Mouse (Mus musculus): ENCODE measurements around the gene Pcif1. TPM values are rescaled to one million over a fixed set of nuclear protein-coding genes. Genes with fewer than 3 reads are reported as not detected.
"Not testable (repeated sequence)": the region's sequence is repeated elsewhere in the genome, so short reads cannot be mapped to it uniquely, and the experiment has no call there.

Pcif1 gene
- polyA plus RNA-seq, 1 experiment from 2014 or later: 87.3 TPM

DNA sequence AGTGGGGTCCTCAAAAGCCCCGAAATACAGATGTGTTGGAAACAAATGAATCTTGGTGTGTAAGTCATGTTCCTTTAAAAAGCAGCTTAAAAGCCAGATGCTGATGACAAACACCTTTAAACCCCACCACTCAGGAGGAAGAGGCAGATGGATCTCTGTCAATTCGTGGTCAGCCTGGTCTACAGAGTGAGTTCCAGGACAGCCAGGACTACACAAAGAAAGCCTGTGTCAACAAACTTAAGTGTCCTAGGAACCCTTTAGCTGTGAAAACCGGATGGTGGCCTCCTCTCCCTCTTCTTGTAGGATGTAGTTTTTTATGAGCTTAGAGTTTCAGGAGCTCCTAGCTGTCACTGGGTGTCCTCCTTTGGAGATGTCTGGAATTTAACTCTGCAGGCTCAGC is 5.5 kb upstream of the Pcif1 start:
- Histone ChIP-seq H3K4me3 (ENCODE audit: low read depth, low read length) (no peak overlapping the region), H3K4me1 (ENCODE audit: control insufficient read depth, insufficient read depth, low read length) (peaks cover 10% of the 10 kb centered on the region; the same call in 1 of the 2 replicates), H3K27me3 (ENCODE audit: control insufficient read depth, insufficient read depth, low read length) (no peaks in the 10 kb centered on the region), H3K9ac (replicated peaks; ENCODE audit: low read depth, low read length) (no peak overlapping the region), H3K27ac (ENCODE audit: low read length) (no peak overlapping the region), H3K9me3 (ENCODE audit: control insufficient read depth, low read depth, low read length) (no peaks in the 10 kb centered on the region), H3K4me2 (replicated peaks; ENCODE audit: low read depth, low read length) (no peak overlapping the region), H3K36me3 (ENCODE audit: control insufficient read depth, insufficient read depth, low read length) (no peaks in the 10 kb centered on the region)
- WGBS: 52% methylated on average over 3 of the region's 3 CpGs
- ATAC-seq (ENCODE audit: insufficient number of reproducible peaks, insufficient read depth, low FRiP score, low read depth): no peak

DNA sequence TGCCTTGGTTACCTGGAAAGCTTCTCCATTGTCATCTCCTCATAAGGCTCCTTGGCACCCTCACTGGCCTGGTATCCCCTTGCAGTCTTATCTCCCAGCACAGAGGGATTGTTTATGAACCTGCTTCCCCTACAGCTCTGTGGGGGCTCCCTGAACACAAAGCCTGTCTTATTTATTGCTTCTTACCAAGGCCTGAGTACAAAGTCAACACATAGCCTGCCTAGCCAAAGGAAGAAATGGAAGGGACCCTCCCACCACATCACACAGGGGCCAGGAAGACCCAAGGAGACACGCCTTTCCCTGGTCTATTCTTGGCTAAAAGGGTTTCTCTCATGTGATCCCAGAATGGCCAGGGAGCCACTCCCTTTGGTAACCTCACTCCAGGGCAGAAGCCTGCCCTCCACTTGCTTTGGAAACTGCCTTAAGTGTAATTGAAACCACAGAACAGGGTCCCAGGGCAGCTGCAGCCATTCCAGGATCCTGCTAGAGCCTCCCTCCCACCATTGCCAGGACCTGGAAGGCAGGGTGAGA is 4.8 kb upstream of the Pcif1 start:
- ATAC-seq (ENCODE audit: insufficient number of reproducible peaks, insufficient read depth, low FRiP score, low read depth): no peak

DNA sequence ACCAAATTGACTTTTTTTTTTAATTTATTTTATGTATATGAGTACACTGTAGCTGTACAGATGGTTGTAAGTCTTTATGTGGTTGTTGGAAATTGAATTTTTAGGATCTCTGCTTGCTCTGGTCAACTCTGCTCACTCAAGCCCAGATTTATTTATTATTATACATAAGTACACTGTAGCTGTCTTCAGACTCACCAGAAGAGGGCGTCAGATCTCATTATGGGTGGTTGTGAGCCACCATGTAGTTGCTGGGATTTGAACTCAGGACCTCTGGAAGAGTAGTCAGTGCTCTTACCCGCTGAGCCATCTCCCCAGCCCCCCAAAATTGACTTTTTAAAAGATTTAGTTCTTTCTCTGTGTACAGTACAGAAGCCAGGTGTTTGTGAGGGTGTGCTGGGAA is 3.5 kb upstream of the Pcif1 start:
- not testable (repeated sequence) for H3K4me3 ChIP-seq (ENCODE audit: low read depth, low read length); H3K36me3 ChIP-seq (ENCODE audit: control insufficient read depth, insufficient read depth, low read length); H3K4me2 ChIP-seq (replicated peaks; ENCODE audit: low read depth, low read length); H3K27ac ChIP-seq (ENCODE audit: low read length); ATAC-seq (ENCODE audit: insufficient number of reproducible peaks, insufficient read depth, low FRiP score, low read depth); H3K9me3 ChIP-seq (ENCODE audit: control insufficient read depth, low read depth, low read length); H3K27me3 ChIP-seq (ENCODE audit: control insufficient read depth, insufficient read depth, low read length); H3K9ac ChIP-seq (replicated peaks; ENCODE audit: low read depth, low read length)
- 53% methylated on average over 2 of the region's 2 CpGs for WGBS
- peaks cover 15% of the 10 kb centered on the region; the same call in 1 of the 2 replicates for H3K4me1 ChIP-seq (ENCODE audit: control insufficient read depth, insufficient read depth, low read length)

More for the DNA sequence above, 4.8 kb upstream of the Pcif1 start:
- peaks cover 10% of the 10 kb centered on the region; the same call in 1 of the 2 replicates for H3K4me1 ChIP-seq (ENCODE audit: control insufficient read depth, insufficient read depth, low read length)
- H3K36me3 ChIP-seq (ENCODE audit: control insufficient read depth, insufficient read depth, low read length): no peaks in the 10 kb centered on the region
- peak overlapping the region; percentile 59; the same call in 1 of the 2 replicates for H3K27ac ChIP-seq (ENCODE audit: low read length)
- no peaks in the 10 kb centered on the region for H3K9me3 ChIP-seq (ENCODE audit: control insufficient read depth, low read depth, low read length)
- no peak overlapping the region for H3K4me2 ChIP-seq (replicated peaks; ENCODE audit: low read depth, low read length)
- 35% methylated on average over 1 of the region's 1 CpGs for WGBS
- no peak overlapping the region for H3K4me3 ChIP-seq (ENCODE audit: low read depth, low read length)
- H3K9ac ChIP-seq (replicated peaks; ENCODE audit: low read depth, low read length): no peak overlapping the region
- H3K27me3 ChIP-seq (ENCODE audit: control insufficient read depth, insufficient read depth, low read length): no peaks in the 10 kb centered on the region

DNA sequence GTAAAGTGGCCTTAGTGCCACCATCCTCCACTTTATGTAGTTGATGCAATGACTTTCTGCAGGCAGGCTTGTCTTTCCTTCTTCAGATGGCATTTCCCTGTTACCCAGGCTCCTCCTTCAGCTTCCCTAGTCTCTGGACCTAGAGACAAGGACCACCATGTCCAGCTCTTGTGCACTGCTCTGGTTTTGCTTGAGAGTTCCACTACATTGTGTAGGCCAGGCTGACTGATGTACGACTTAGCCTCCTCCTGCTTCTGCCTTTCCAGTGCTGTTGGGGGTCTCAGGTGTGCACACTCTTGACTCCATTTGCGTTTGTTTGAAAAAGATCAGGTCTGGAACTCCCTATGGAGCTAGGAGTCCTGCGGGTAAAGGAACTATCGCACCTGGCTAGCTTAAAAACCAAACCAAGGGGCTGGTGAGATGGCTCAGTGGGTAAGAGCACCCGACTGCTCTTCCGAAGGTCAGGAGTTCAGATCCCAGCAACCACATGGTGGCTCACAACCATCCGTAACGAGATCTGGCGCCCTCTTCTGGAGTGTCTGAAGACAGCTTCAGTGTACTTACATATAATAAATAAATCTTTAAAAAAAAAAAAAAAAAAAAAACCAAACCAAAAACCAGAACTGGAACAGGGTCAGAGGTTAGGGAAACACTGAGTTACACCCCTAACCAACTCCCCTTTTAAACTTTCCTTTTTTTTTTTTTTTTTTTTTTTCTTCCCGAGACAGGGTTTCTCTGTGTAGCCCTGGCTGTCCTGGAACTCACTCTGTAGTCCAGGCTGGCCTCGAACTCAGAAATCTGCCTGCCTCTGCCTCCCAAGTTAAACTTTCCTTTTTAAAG is 1.5 kb upstream of the Pcif1 start:
- peak overlapping the region; percentile 97; the same call in 1 of the 2 replicates for H3K4me3 ChIP-seq (ENCODE audit: low read depth, low read length)
- H3K27ac ChIP-seq (ENCODE audit: low read length): peak overlapping the region; percentile 33; the same call in 1 of the 2 replicates
- not testable (repeated sequence) for H3K36me3 ChIP-seq (ENCODE audit: control insufficient read depth, insufficient read depth, low read length); H3K9me3 ChIP-seq (ENCODE audit: control insufficient read depth, low read depth, low read length); H3K9ac ChIP-seq (replicated peaks; ENCODE audit: low read depth, low read length); H3K27me3 ChIP-seq (ENCODE audit: control insufficient read depth, insufficient read depth, low read length); ATAC-seq (ENCODE audit: insufficient number of reproducible peaks, insufficient read depth, low FRiP score, low read depth)
- peak overlapping the region; percentile 89 for H3K4me2 ChIP-seq (replicated peaks; ENCODE audit: low read depth, low read length)
- peaks cover 18% of the 10 kb centered on the region; the same call in 1 of the 2 replicates for H3K4me1 ChIP-seq (ENCODE audit: control insufficient read depth, insufficient read depth, low read length)
- 65% methylated on average over 11 of the region's 11 CpGs for WGBS

DNA sequence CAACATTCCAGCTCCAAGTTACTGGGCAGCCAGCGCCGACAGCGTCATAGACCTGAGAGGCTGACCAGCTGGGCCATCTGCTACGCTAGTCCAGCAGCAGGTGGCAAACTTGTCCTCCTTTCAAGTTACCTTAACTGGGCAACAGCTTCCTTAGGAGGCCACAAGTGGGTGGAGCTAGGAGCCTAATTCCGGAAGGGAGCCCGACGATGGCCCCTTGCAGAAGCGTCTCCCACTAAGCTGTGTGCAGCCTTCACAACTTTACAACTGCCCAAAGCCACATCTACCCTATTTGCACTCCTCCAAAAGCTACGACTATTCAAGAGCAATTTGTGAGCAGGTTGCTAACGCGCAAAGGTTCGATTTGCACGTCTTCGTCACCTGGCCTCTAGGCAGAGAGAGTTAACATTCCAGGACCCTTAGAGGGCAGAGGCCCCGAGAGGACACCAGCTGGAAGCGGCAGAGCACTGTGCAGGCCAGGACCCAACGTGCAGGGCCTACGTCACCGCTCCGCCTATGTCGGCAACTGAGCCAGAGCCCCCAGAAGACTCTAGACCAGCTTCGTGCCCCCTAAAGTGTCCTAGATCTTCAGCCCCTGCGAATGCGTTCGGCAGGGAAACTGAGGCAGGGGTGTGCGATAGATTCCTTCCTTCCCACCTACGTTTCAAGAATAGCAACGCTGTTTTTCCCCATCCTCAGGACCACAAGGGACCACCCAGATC is 436 bp upstream of the Pcif1 start:
- no peaks in the 10 kb centered on the region for H3K9me3 ChIP-seq (ENCODE audit: control insufficient read depth, low read depth, low read length)
- H3K27me3 ChIP-seq (ENCODE audit: control insufficient read depth, insufficient read depth, low read length): no peaks in the 10 kb centered on the region
- H3K4me1 ChIP-seq (ENCODE audit: control insufficient read depth, insufficient read depth, low read length): peaks cover 18% of the 10 kb centered on the region; the same call in 1 of the 2 replicates
- 3% methylated on average over 28 of the region's 28 CpGs for WGBS
- H3K27ac ChIP-seq (ENCODE audit: low read length): peak overlapping the region; percentile 100
- H3K4me3 ChIP-seq (ENCODE audit: low read depth, low read length): peak overlapping the region; percentile 97
- H3K4me2 ChIP-seq (replicated peaks; ENCODE audit: low read depth, low read length): peak overlapping the region; percentile 89
- H3K36me3 ChIP-seq (ENCODE audit: control insufficient read depth, insufficient read depth, low read length): peaks cover 12% of the 10 kb centered on the region; the same call in 1 of the 2 replicates
- peak; percentile 50; the same call in 1 of the 2 replicates for ATAC-seq (ENCODE audit: insufficient number of reproducible peaks, insufficient read depth, low FRiP score, low read depth)
- peak overlapping the region; percentile 100 for H3K9ac ChIP-seq (replicated peaks; ENCODE audit: low read depth, low read length)

DNA sequence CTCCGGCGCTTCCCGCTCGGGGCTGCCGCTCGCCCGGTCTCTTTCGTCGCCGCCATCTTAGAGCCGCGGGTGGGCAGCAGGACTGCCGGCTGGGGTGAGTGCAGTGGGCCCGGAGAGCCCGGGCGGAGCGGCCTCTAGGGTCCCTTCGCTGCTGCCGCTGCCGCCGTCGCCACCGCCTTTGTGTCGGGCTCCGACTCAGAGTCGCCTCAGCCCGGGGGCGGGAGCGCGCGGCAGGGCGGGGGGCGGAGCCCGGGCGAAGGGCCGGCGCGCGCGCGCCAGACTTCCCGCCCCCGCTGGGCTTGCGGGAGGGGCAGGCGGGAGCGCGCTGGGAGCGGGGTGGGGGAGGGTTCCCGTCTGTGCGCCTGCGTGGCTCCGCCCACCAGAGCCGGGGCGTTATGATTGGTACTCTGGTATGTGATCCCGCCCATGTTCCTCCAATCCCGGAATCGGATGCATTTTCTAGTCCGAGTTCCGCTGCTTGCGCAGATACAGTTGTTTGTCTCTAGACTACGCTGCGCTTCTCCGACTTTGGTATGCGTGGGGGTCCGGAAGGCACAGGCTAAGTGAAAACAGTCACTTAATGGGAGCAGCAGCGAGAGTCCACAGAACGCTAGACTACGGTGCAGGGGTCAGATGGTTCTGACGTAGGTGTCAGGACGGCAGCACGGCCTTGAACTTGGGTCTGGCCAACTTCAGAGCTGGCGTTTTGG is 619 bp downstream of the Pcif1 start:
- Histone ChIP-seq H3K36me3 (ENCODE audit: control insufficient read depth, insufficient read depth, low read length) (peaks cover 21% of the 10 kb centered on the region; the same call in 1 of the 2 replicates), H3K9me3 (ENCODE audit: control insufficient read depth, low read depth, low read length) (no peaks in the 10 kb centered on the region), H3K4me3 (ENCODE audit: low read depth, low read length) (peak overlapping the region; percentile 97), H3K4me1 (ENCODE audit: control insufficient read depth, insufficient read depth, low read length) (peaks cover 11% of the 10 kb centered on the region; the same call in 1 of the 2 replicates), H3K4me2 (replicated peaks; ENCODE audit: low read depth, low read length) (peak overlapping the region; percentile 89), H3K9ac (replicated peaks; ENCODE audit: low read depth, low read length) (peak overlapping the region; percentile 100), H3K27me3 (ENCODE audit: control insufficient read depth, insufficient read depth, low read length) (no peaks in the 10 kb centered on the region), H3K27ac (ENCODE audit: low read length) (peak overlapping the region; percentile 100)
- ATAC-seq (ENCODE audit: insufficient number of reproducible peaks, insufficient read depth, low FRiP score, low read depth): peak; percentile 86
- under 1% methylated on average over 72 of the region's 72 CpGs for WGBS

DNA sequence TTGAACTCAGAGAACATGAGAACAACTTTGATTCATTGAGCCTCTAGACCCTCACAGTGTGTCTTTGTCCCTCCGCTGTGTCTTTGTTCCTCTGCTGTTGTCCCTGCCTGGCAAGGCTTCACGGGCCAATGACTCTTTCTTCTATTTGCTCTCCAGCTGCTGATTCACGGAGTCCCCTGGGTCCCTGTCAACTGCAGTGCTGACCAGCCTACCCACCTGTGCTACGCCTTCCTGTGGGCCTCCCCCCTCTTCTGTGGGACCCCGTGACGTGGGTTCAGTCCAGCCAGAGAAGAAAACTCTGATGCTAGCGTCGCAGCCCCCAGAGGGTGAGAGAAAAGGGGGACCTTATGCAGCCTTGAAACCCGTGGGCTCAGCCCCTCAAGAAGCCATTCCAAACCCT is 3.5 kb downstream of the Pcif1 start:
- Histone ChIP-seq H3K4me3 (ENCODE audit: low read depth, low read length) (no peak overlapping the region), H3K9ac (replicated peaks; ENCODE audit: low read depth, low read length) (no peak overlapping the region), H3K27me3 (ENCODE audit: control insufficient read depth, insufficient read depth, low read length) (no peaks in the 10 kb centered on the region), H3K36me3 (ENCODE audit: control insufficient read depth, insufficient read depth, low read length) (peaks cover 50% of the 10 kb centered on the region), H3K4me1 (ENCODE audit: control insufficient read depth, insufficient read depth, low read length) (peaks cover 11% of the 10 kb centered on the region; the same call in 1 of the 2 replicates), H3K27ac (ENCODE audit: low read length) (no peak overlapping the region), H3K4me2 (replicated peaks; ENCODE audit: low read depth, low read length) (no peak overlapping the region), H3K9me3 (ENCODE audit: control insufficient read depth, low read depth, low read length) (no peaks in the 10 kb centered on the region)
- WGBS: 86% methylated on average over 9 of the region's 9 CpGs
- no peak for ATAC-seq (ENCODE audit: insufficient number of reproducible peaks, insufficient read depth, low FRiP score, low read depth)

DNA sequence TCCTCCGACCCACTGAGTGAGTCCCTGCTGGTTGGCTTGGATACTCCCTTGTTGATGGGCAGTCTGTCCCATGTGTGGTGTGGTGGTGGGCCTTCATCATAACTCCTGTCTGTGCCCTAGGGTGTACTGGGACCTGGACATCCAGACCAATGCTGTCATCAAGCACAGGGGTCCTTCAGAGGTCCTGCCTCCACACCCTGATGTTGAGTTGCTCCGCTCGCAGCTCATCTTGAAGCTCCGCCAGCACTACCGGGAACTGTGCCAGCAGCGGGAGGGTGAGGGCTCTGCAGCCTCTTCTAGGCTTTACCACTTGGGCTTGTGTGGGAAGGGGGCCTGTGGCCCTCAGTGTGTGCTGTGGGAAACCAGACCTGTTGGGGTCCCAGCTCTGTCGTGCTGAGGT is 6.7 kb downstream of the Pcif1 start:
- no peak for ATAC-seq (ENCODE audit: insufficient number of reproducible peaks, insufficient read depth, low FRiP score, low read depth)
- WGBS: 60% methylated on average over 7 of the region's 7 CpGs

More for the DNA sequence above, 6.7 kb downstream of the Pcif1 start:
- no peaks in the 10 kb centered on the region for H3K9me3 ChIP-seq (ENCODE audit: control insufficient read depth, low read depth, low read length)
- H3K4me2 ChIP-seq (replicated peaks; ENCODE audit: low read depth, low read length): no peak overlapping the region
- H3K27ac ChIP-seq (ENCODE audit: low read length): no peak overlapping the region
- H3K36me3 ChIP-seq (ENCODE audit: control insufficient read depth, insufficient read depth, low read length): peaks cover 81% of the 10 kb centered on the region
- peaks cover 2% of the 10 kb centered on the region; the same call in 1 of the 2 replicates for H3K4me1 ChIP-seq (ENCODE audit: control insufficient read depth, insufficient read depth, low read length)
- H3K27me3 ChIP-seq (ENCODE audit: control insufficient read depth, insufficient read depth, low read length): no peaks in the 10 kb centered on the region
- no peak overlapping the region for H3K9ac ChIP-seq (replicated peaks; ENCODE audit: low read depth, low read length)
- H3K4me3 ChIP-seq (ENCODE audit: low read depth, low read length): no peak overlapping the region

Data from stomach, embryonic 14.5 days (tissue).